17 mouse cellular contexts compared by ENCODE assay signal in genomic region chr4:102655331-102655730, GRCm38 (mm10).
"Had no signal": no experiment of that assay in that cellular context is flagged by ENCODE, and none has a peak within 500 bp of the region (broad histone marks: within the 10 kb centered on the region; RNA-seq: fewer than 3 reads in every experiment).

No protein-coding gene starts in this region.

- H3K9me3 ChIP-seq: lung, embryonic 15.5 days; megakaryocyte, embryonic 14.5 days; midbrain, embryonic 13.5 days; midbrain, embryonic 15.5 days; neural tube, embryonic 12.5 days; stomach, embryonic 15.5 days had no signal

- H3K4me3 ChIP-seq: lung, embryonic 15.5 days; megakaryocyte, embryonic 14.5 days; midbrain, embryonic 13.5 days; midbrain, embryonic 15.5 days; neural tube, embryonic 12.5 days; stomach, embryonic 15.5 days had no signal

- H3K36me3 ChIP-seq: lung, embryonic 15.5 days; midbrain, embryonic 13.5 days; midbrain, embryonic 15.5 days; neural tube, embryonic 12.5 days; stomach, embryonic 15.5 days had no signal

- H3K4me2 ChIP-seq: lung, embryonic 15.5 days; midbrain, embryonic 11.5 days; midbrain, embryonic 13.5 days; midbrain, embryonic 15.5 days; neural tube, embryonic 12.5 days; stomach, embryonic 15.5 days had no signal

- ATAC-seq: lung, postnatal 0 days; midbrain, embryonic 13.5 days; midbrain, embryonic 15.5 days had no signal

- H3K9ac ChIP-seq: lung, embryonic 15.5 days; midbrain, embryonic 13.5 days; midbrain, embryonic 15.5 days; neural tube, embryonic 12.5 days; stomach, embryonic 15.5 days had no signal

- H3K4me1 ChIP-seq: lung, embryonic 15.5 days; midbrain, embryonic 13.5 days; midbrain, embryonic 15.5 days; neural tube, embryonic 12.5 days; stomach, embryonic 15.5 days had no signal

- DNase-seq: lung, adult 2 months; lung, postnatal 14 days; lung, postnatal 36 days; right cerebral cortex, postnatal 14 days; thymus, adult 2 months; thymus, postnatal 25 days; thymus, postnatal 4 days had no signal

- H3K27me3 ChIP-seq: lung, embryonic 15.5 days; megakaryocyte, embryonic 14.5 days; midbrain, embryonic 13.5 days; midbrain, embryonic 15.5 days; neural tube, embryonic 12.5 days; stomach, embryonic 15.5 days had no signal

- H3K27ac ChIP-seq: lung, embryonic 15.5 days; macrophage; midbrain, embryonic 13.5 days; midbrain, embryonic 15.5 days; neural tube, embryonic 12.5 days; stomach, embryonic 15.5 days; stomach, postnatal 0 days had no signal
